Mouse (Mus musculus) embryonic facial prominence, embryonic 12.5 days (tissue): Measurements from ENCODE around the gene Rsbn1l. TPM values are rescaled to one million over a fixed set of nuclear protein-coding genes. Genes with fewer than 3 reads are reported as not detected.

ENCODE experiments used
- ATAC-seq: fragments of 200-750 bp; cut with Nextera tagmentation; 2 replicates; pipeline ENCODE4 v1.8.0; 2017; ENCODE audit not compliant: insufficient number of reproducible peaks, insufficient read depth, low FRiP score, low TSS enrichment
- H3K27ac ChIP-seq: fragments of 300-500 bp; sonication (generic); 2 replicates; pipeline ENCODE4 v1.5.1; 2016; ENCODE audit warnings: mild to moderate bottlenecking
- H3K27me3 ChIP-seq: fragments of 300-500 bp; sonication (generic); 2 replicates; pipeline ENCODE4 v1.6.1; 2016; ENCODE audit warnings: mild to moderate bottlenecking, moderate library complexity
- H3K36me3 ChIP-seq: fragments of 300-500 bp; sonication (generic); 2 replicates; pipeline ENCODE4 v1.6.1; 2016; ENCODE audit warnings: mild to moderate bottlenecking
- H3K4me1 ChIP-seq: fragments of 300-500 bp; sonication (generic); 2 replicates; pipeline ENCODE4 v1.6.1; 2016
- H3K4me2 ChIP-seq: fragments of 300-500 bp; sonication (generic); replicated peaks from 2 replicates; pipeline ENCODE4 v1.6.1; 2016; ENCODE audit warnings: mild to moderate bottlenecking, moderate library complexity
- H3K4me3 ChIP-seq: fragments of 300-500 bp; sonication (generic); 2 replicates; pipeline ENCODE4 v1.5.1; 2016; ENCODE audit warnings: mild to moderate bottlenecking
- H3K9ac ChIP-seq: fragments of 300-500 bp; sonication (generic); 2 replicates; pipeline ENCODE4 v1.6.1; 2016; ENCODE audit warnings: mild to moderate bottlenecking, moderate library complexity
- H3K9me3 ChIP-seq: fragments of 300-500 bp; sonication (generic); 2 replicates; pipeline ENCODE4 v1.6.1; 2016; ENCODE audit warnings: mild to moderate bottlenecking, moderate library complexity
- WGBS: fragments of 180-500 bp; shearing (Covaris S2); methylation state at CpG from one replicate; pipeline ENCODE4 v1.1.7; 2016; 5-methylcytosine and 5-hydroxymethylcytosine counted together
- polyA plus RNA-seq: library from polyadenylated mRNA; unstranded; fragments of >200 nt; fragmentation: Nextera tagmentation; extraction: Ambion mirVana; gene quantifications from 2 replicates; pipeline ENCODE4 v1.2.1, GENCODE M21; 2016

The Rsbn1l gene
- polyA plus RNA-seq, 1 experiment from 2014 or later, result 6.1 TPM

DNA sequence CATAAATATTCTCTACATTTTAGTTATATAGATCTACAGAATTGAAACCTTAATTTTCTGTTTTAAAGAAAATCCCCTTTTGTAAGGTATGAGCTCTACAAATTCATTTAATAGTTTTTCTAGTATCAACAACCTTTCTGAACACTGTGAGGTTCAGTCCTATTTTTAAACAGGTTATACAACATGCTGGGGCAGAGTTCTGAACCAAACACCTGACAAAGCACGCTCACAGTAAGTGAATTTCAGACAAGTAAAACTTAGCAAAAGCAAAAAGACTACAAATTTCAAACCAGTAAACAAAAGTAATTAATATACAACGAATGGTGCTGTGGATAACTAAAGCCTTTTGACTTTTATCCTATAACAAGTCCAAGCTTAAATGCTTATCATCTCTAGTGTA lies 97.8 kb downstream of the Rsbn1l start:
- H3K27me3 ChIP-seq, result no peaks in the 10 kb centered on the region
- H3K36me3 ChIP-seq, result no peaks in the 10 kb centered on the region
- no peak overlapping the region for H3K9ac ChIP-seq
- H3K4me3 ChIP-seq, result no peak overlapping the region
- H3K27ac ChIP-seq, result no peak overlapping the region
- no peak overlapping the region for H3K4me2 ChIP-seq
- no peaks in the 10 kb centered on the region for H3K4me1 ChIP-seq
- 91% methylated on average over 2 of the region's 2 CpGs for WGBS
- ATAC-seq, result no peak
- H3K9me3 ChIP-seq, result no peaks in the 10 kb centered on the region

DNA sequence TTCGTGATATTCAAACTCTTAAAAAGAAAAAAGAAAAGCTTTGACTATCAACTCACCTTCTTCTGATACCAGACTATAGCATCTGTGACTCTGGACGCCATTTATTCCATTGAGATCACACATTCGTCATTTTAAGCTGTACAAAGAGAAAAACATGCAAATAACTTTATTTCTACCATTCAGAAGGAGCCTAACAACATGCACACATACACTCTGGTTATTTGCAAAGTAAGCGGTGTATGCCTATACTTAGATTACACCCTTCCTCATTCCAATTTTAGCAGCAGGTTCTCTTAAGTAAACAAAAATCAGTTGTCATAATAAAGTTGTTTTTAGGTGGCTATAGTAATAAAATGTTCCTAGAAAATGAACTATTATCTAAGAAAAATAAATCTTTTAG lies 101.1 kb downstream of the Rsbn1l start:
- Histone ChIP-seq H3K27ac (no peak overlapping the region), H3K9me3 (no peaks in the 10 kb centered on the region), H3K4me2 (no peak overlapping the region), H3K9ac (no peak overlapping the region), H3K27me3 (no peaks in the 10 kb centered on the region), H3K4me1 (peaks cover 3% of the 10 kb centered on the region; the same call in 1 of the 2 replicates), H3K4me3 (no peak overlapping the region), H3K36me3 (no peaks in the 10 kb centered on the region)
- no peak for ATAC-seq
- WGBS, result 84% methylated on average over 4 of the region's 4 CpGs

DNA sequence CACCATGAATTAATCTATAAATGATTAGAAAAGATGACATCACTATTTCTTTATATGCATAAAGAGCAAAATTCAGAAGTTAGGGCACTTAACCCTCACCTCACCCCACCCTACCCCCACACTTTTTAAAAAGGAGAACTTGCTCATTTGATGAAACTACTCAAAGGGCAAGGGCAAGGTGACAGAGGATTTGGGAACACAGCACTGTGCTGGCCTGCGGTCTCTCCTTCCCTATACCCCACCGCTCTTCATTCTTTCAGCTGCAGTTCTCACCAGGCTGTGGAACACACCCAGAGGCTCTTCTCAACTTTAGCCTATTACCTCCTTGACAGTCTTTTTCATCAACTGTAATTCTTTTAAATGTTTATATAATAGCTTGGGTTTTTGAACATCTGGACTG lies 109.2 kb downstream of the Rsbn1l start:
- Histone ChIP-seq H3K4me2 (no peak overlapping the region), H3K9me3 (no peaks in the 10 kb centered on the region), H3K27me3 (no peaks in the 10 kb centered on the region), H3K4me3 (no peak overlapping the region), H3K27ac (no peak overlapping the region), H3K9ac (no peak overlapping the region), H3K36me3 (no peaks in the 10 kb centered on the region), H3K4me1 (peaks cover 10% of the 10 kb centered on the region; the same call in 1 of the 2 replicates)
- 96% methylated on average over 2 of the region's 2 CpGs for WGBS
- ATAC-seq, result no peak

DNA sequence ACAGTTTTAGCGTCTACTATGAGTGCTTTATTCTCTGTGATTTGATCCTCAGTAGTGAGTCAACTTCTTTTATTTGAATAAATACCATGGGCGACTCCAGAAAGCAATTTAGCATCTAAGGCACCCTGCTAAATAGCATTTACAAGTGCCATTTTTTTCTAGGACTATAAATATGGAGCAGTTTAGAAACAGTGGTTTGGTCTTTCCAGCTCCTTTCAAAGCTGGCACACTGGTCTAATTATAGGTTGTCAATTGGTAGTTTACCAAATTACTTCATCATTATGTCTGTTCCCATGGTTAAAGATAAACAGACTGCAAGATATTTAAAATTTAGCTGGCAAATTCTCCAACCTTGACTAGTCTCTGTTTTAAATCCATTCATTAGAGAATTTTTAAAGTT lies 112.4 kb downstream of the Rsbn1l start:
- no peaks in the 10 kb centered on the region for H3K36me3 ChIP-seq
- WGBS, result 58% methylated on average over 2 of the region's 2 CpGs
- H3K27me3 ChIP-seq, result no peaks in the 10 kb centered on the region
- no peak overlapping the region for H3K4me2 ChIP-seq
- H3K9me3 ChIP-seq, result no peaks in the 10 kb centered on the region
- 0 out of 2 replicates have a peak, but pooled peaks cover 3% of the 10 kb centered on the region for H3K4me1 ChIP-seq
- H3K27ac ChIP-seq, result no peak overlapping the region
- no peak for ATAC-seq
- no peak overlapping the region for H3K4me3 ChIP-seq
- H3K9ac ChIP-seq, result no peak overlapping the region

DNA sequence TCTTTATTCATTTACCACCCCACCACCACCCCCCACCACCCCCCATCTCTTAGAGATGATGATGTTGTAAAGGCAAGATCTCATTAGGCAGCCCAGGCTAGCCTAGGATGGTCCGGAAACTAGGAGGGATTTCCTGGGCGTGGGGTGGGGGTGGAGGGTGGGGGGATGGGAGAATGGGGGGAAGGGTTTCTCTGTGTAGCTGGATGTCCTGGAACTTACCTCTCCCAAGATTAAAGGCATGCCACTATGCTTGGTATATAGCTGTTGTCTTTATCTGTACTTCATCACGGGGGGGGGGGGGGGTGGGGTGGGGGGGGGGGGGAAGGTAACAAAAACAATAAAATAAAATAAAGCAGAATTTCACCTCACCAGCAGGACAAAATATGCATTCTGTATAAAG lies 112.8 kb downstream of the Rsbn1l start:
- no peak for ATAC-seq
- no peaks in the 10 kb centered on the region for H3K9me3 ChIP-seq

More for the DNA sequence above, 112.8 kb downstream of the Rsbn1l start:
- no peaks in the 10 kb centered on the region for H3K36me3 ChIP-seq
- H3K27me3 ChIP-seq, result no peaks in the 10 kb centered on the region
- H3K4me2 ChIP-seq, result no peak overlapping the region
- H3K4me1 ChIP-seq, result 0 out of 2 replicates have a peak, but pooled peaks cover 3% of the 10 kb centered on the region
- no peak overlapping the region for H3K27ac ChIP-seq
- no peak overlapping the region for H3K9ac ChIP-seq
- WGBS, result 38% methylated on average over 2 of the region's 3 CpGs
- H3K4me3 ChIP-seq, result no peak overlapping the region

Other genes starting within 250 kb of the Rsbn1l start
- 19.8 and 23.6 TPM in 2 replicates for gene Phtf2, start 74.3 kb downstream of the Rsbn1l start, polyA plus RNA-seq
- 50.9 and 52.2 TPM in 2 replicates for gene Tmem60, start 74.2 kb downstream of the Rsbn1l start, polyA plus RNA-seq
- gene Ptpn12, start 99.5 kb upstream of the Rsbn1l start, polyA plus RNA-seq, result 24.5 and 26.1 TPM in 2 replicates
- 1.8 and 2.0 TPM in 2 replicates for gene Gsap, start 229.9 kb upstream of the Rsbn1l start, polyA plus RNA-seq